Mouse (Mus musculus) neutrophil, adult 83 days (primary cell): ENCODE measurements around the gene Tmc2. TPM values are rescaled to one million over a fixed set of nuclear protein-coding genes. Genes with fewer than 3 reads are reported as not detected.

ENCODE experiments used
- total RNA-seq, 2 experiments: library from RNA; stranded (reverse); gene quantifications; one replicate each; pipeline ENCODE4 v1.2.4; 2023

The Tmc2 gene
- total RNA-seq, result not detected

GRCm38 (mm10) chr2:130194894-130195293 is at the start of gene Tmc2:
Gene Tmc2, plus strand, starts transcription at chr2:130195194.

DNA sequence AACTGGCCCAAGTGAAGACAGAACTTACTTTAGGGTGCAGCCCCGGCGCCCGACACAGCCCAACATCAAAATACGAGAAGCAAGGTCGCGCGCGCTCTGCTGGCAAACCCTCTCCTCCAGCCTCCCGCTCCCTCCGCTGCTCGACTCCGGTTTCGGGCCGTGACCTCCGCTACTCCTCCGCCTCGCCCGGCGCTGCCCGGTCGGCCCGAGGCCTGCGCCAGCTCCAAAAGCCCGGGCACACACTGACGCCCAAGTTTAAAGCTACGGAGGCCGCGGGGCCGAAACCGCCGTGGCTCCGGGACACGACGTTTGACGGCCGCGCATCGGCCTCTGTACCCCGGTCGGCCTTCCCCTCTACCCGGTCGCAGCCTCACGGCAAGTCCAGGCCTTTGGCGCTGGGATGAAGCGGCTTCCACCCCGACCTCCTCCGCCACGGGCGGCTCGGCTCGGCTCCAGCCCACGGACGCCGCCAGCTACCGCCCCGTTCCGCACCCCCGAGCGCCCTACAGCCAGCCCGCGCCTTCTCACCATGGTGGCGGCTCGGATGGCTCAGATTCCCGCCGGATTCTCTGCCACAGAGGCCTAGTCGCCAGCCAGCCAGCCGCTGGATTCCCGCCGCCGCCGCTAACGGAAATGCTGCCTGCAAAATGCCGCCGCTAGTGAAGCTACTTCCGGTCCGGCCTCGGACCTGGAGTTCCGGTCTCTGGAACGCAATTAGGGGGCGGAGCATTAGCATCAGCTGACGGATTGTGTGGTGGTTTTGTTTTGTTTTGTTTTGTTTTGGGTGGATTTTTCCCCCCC is 16.1 kb upstream of the Tmc2 start, which contains the start of gene Snrpb:
TSS of gene Snrpb (minus strand) at position 698 of the 801 bp plus-strand sequence.

GRCm38 (mm10) chr2:130274149-130274861 is 79.3 kb downstream of the Tmc2 start, which contains the start of gene Nop56:
Gene Nop56, plus strand, starts transcription at chr2:130274430.

GRCm38 (mm10) chr2:130283854-130284654 is 89.1 kb downstream of the Tmc2 start, which contains the start of gene Idh3b:
Gene Idh3b, minus strand, starts transcription at chr2:130284547.

DNA sequence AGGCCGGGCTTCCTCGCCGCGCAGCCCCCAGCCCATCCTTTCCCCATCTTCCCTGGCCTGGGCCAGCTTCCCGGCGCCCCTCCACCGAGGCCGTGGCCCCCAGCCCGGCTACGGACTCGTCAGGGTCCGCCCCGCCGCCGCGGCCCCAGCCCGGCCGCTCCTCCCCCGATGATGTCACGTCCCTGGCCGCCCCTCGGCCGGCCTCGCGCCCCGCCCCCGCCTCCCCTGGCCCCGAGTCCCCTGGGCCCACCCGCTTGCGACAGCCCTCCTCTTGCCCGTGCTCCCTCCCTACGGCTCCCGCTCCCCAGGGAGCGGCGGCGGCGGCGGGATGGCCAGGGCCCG is 99.9 kb downstream of the Tmc2 start, which contains the start of gene Ebf4:
TSS of gene Ebf4 (plus strand) at position 234 of the 342 bp plus-strand sequence.

Other genes with a start within 250 kb of the Tmc2 start
- gene Tgm3, start 182.8 kb upstream of the Tmc2 start, total RNA-seq, result 10 to 100 TPM in 1 of 2 experiments, 1 to 10 TPM in 1; 7.8 to 13.8 TPM
- gene Tgm6, start 82.8 kb upstream of the Tmc2 start, total RNA-seq, result not detected
- 100 to 1,000 TPM; 152 to 163 TPM for gene Snrpb, start 15.8 kb upstream of the Tmc2 start, total RNA-seq
- gene Nop56, start 79.2 kb downstream of the Tmc2 start, total RNA-seq, result 100 to 1,000 TPM in 1 of 2 experiments, 10 to 100 TPM in 1; 91.1 to 110 TPM
- 10 to 100 TPM; 56.2 to 62.2 TPM for gene Idh3b, start 89.4 kb downstream of the Tmc2 start, total RNA-seq
- gene Ebf4, start 100.0 kb downstream of the Tmc2 start, total RNA-seq, result not detected
- under 1 TPM; 0.40 to 0.96 TPM for gene Cpxm1, start 202.4 kb downstream of the Tmc2 start, total RNA-seq
- gene Gm28372, start 210.0 kb downstream of the Tmc2 start, total RNA-seq, result not detected
- not detected for gene 1700020A23Rik, start 210.1 kb downstream of the Tmc2 start, total RNA-seq
- gene Tmem239, start 211.3 kb downstream of the Tmc2 start, total RNA-seq, result not detected
- gene Vps16, start 229.1 kb downstream of the Tmc2 start, total RNA-seq, result 10 to 100 TPM; 59.3 to 68.0 TPM
- 10 to 100 TPM; 11.6 to 13.3 TPM for gene Pced1a, start 229.5 kb downstream of the Tmc2 start, total RNA-seq